Mouse (Mus musculus) lung, postnatal 0 days (tissue): ENCODE results near the gene Fhl2.

Source experiments
- CTCF ChIP-seq: IDR thresholded peaks from 2 replicates; pipeline ENCODE4 v1.5.1; 2016; ENCODE audit warnings: antibody characterized with exemption, mild to moderate bottlenecking
- EP300 ChIP-seq: IDR thresholded peaks from 2 replicates; pipeline ENCODE4 v1.6.1; 2016; ENCODE audit warnings: antibody characterized with exemption, mild to moderate bottlenecking, control low read depth

GRCm38 (mm10) chr1:43098031-43098984, 98.5 kb downstream of the Fhl2 start, which contains the start of the genes Tgfbrap1 and AI597479:
- TF ChIP-seq CTCF, result no peak
- TF ChIP-seq EP300, result no peak
